Mouse (Mus musculus): ENCODE measurements around the gene Atp6v1b1. TPM values are rescaled to one million over a fixed set of nuclear protein-coding genes. Genes with fewer than 3 reads are reported as not detected.
A peak's percentile ranks its signal among the peaks of the same experiment; 100 is the strongest.

The Atp6v1b1 gene
- polyA plus RNA-seq, 1 experiment from 2014 or later, result 0.22 TPM

DNA sequence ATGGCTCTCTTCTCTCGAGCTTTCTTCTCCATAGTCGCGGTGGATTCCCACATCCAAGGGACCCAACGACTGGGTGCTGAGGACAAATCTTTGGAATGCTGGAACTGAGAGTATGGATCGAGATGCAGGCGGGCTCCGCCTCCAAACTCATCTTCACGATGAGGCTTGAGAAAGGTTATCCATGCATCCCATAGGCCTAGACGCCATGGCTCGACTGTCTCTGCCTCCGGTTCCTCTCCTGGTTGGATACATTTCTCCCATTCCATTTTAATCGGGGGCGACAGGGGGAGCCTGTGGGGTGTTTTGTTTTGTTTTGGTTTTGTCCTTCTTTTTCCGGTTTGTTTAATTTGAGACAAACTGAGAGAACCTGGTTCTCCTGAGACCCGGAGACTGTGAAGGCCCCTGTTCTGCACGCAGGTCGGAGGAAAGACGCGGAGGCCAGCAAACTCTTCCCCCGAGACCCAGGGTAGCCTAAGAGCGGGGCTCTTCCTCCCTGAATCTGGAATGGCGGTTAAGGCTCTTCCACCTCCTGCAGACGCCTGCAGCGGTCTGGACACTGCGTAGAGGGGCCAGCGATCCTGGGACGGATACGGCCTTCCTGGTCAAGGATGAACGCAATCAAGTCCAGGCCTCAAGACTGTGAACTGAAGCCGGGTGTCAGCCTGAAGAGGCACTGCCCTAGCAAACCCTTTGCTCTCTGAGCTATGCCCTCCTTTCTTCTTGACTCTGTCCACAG lies 27.2 kb upstream of the Atp6v1b1 start:
- no peak for DNase-seq (ENCODE audit: low spot score)

DNA sequence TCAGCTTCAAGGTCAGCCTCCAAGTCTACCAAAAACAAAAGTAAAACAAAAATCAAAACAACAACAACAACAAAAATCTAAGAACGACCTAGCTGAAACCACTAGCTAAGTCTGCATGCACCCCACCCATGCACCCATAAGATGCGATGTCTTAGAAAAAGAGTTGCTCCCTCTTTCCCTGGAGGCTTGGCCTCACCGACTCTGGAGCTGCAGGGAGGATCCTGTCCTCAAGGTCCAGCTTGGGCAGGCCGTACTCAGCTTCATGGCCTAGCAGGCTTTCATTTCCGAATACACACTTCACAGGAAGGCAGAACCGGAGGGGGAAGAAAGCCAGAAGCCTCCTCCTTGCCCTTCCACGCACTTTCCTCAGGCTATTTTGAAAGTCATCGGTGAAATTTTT lies 25.8 kb upstream of the Atp6v1b1 start:
- no peak for DNase-seq (ENCODE audit: low spot score)

DNA sequence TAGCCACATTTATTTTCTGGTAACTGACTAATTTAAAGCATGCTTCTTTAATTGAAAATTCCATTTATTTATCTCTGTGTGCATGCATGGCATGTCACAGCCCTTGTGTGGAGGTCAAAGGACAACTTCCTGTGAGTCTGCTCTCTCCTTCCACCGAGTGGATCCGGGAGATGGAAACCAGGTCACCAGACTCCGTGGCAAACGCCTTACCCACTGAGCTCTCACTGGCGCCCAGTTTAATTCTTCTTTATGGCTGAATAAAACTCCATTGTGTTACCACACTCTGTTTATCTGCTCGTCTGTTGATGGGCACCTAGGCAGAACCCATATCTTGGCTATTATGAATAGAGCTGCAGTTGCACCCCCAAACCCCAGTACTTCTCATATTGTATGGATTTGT lies 20.3 kb upstream of the Atp6v1b1 start:
- DNase-seq (ENCODE audit: low spot score), result no peak

DNA sequence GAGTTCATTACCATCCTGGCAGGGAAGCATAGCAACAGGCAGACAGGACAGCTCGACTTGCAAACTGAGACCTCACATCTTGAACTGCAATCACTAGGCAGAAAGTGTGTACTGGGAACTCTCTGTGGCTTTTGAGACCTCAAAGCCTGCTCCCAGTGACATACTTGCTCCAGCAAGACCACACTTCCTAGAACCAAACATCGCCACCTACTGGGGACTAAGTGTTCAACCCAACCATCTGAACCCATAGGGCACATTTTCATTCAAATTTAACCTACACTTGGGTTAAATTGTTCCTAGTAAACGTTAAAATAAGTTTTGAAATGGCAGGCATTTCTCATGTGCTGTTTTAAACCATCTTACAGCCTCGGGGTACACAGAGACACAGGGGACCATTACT lies 15.6 kb upstream of the Atp6v1b1 start:
- DNase-seq (ENCODE audit: low spot score), result no peak

DNA sequence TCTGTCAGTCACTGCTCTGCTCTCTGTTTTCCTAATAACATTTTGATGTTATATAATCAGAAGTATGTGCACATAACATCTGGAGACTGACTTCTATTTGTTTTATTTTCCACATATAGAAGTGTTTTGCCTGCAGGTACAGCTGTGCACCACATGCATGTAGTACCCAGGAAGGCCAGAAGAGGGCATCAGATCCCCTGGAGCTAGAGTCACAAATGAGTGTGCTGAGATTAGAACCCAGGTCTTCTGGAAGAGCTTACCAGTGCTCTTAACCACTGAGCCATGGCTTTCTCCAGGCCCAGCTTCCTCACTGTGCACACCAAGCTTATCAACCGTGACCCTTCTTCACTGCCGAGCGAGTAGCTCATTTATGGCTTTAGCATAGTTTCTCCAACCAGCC lies 14.3 kb upstream of the Atp6v1b1 start:
- peak; percentile 39 for DNase-seq (ENCODE audit: low spot score)

DNA sequence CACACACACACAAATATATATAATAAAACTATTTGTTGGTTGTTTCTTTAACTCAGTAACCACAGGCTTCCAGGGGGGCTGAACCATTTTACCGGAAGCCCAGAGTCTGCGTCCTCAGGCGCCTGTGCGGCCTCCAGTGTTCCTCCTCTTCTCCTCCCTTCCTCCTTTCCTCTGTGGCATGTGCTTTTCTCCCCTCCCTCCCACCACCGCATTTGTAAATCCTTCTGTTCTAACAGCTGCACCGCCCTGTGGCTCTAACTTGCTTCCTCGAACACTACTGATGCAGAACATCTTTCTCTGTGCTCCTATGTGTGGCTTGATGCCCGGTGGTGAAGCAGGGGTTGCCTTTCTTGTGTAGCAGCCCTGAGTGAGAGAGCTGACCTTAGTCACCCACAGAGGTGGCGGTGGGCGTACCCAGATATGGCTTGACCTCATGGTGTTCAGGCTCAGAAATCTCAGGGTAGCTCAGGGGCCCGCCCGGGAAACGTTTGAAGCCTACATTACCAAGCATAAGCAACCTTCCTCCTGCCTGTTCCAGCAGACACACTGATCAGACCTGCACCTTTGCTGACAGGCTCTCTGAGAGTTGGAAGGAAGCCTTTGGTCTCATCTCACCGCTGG lies 13.3 kb upstream of the Atp6v1b1 start:
- no peak for DNase-seq (ENCODE audit: low spot score)

DNA sequence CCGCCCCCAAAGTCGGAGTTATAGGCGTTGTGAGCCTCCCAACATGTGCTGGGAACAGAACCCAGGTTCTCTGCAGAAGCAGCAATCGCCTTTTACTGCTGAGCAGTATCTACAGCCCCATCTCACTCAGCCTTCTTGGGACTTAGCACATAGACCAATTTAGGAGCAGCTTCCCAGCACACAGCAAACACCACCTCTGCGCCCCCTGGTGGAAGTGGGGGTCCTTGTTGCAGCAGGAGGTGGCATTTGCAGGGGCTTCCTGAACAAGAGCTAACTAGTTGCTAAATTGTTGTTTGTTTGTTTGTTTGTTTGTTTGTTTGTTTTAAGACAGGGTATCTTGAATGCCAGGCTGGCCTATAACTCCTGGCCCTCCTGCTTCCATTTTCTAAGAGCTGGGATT lies 11.7 kb upstream of the Atp6v1b1 start:
- DNase-seq (ENCODE audit: low spot score), result peak; percentile 76

DNA sequence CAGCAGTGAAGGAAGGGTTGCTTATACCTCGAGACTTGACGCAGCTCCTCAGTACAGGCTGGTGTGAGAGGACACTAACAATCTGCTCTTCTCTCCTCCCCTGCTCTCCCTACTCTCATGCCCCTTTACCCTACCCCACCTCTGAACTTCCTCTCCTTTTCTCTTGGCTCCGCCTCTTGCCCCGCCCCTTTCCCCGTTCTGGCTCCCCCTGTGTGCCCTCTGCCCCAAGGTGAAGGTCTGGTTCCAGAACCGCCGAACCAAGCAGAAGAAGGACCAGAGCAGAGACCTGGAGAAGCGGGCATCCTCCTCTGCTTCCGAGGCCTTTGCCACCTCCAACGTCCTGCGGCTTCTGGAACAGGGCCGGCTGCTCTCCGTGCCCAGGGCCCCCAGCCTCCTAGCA lies 5.5 kb upstream of the Atp6v1b1 start:
- no peak for DNase-seq (ENCODE audit: low spot score)

DNA sequence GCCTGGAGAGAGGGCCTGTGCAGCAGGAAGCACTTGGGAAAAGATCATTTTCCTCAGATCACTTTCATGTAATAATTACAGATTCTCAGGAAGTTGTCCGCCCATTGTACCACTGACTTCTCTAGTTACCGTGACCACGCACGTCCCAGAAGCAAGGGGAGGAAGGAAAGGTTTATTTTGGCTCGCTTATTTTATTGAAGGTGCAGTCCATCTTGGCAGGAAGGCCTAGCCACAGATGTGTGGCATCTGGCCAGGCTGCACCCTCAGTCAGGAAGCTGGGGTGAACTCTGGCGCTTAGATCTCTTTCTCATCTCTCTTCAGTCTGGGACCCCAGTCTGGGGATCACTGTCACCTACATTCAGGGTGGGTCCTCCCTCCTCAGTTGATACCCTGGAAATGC lies 4.2 kb upstream of the Atp6v1b1 start:
- DNase-seq (ENCODE audit: low spot score), result no peak

DNA sequence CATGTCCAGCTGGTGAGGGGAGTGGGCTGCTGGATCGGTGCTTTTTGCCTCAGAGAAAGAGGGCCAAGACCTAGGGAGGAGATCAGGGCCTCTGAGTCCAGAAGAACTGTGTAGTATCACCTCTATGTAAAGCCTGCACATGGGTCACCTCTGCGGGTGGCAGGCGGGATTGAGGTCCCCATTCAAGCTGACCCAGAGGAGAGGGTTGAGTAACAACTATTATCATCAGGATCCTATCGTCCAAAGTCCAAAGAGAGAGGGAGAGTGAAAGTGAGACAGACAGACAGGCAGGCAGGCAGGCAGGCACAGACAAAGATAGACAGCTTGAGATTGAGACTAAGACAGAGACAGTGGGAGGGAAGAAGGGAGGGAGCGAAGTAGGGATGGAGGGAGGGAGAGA lies 422 bp downstream of the Atp6v1b1 start:
- no peak for DNase-seq (ENCODE audit: low spot score)

DNA sequence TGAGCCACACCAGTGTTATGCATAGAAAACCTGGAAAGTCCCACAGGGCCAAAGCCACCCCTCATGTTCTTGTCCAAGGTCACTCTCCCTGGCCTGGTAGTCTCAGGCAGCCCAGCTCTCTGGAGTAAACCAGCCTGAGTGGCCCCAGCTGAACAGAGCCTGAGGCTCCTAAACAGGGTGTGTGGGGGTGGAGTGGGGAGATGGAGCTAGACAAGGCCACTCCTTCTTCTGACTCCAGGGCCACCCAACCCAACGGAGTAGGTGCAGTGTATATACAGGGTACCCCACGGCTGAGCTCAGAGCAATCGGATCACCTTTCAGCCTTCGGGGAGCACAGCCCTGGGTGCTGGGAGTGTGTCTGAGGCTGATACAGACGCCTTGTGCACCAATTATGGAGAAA lies 1.3 kb downstream of the Atp6v1b1 start:
- DNase-seq (ENCODE audit: low spot score), result no peak

DNA sequence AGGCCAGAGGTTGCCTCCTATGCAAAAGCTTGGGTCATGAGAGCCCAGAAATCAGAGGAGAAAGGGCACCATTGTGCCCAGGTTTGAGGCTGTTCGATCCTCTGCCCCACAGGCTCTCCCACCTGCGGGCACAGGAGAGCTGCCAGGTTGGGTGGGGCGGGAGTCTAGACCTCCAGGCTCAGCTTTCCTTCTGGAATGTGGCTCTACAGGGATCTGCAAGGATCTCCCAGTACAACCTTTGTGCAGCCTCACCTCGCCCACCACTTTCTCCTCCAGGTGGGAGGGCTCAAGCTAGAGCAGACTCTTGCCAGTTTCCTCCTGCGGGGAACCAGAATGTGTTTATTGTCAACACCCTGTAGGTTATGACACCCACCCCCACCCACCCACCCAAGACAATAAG lies 1.8 kb downstream of the Atp6v1b1 start:
- DNase-seq (ENCODE audit: low spot score), result no peak

DNA sequence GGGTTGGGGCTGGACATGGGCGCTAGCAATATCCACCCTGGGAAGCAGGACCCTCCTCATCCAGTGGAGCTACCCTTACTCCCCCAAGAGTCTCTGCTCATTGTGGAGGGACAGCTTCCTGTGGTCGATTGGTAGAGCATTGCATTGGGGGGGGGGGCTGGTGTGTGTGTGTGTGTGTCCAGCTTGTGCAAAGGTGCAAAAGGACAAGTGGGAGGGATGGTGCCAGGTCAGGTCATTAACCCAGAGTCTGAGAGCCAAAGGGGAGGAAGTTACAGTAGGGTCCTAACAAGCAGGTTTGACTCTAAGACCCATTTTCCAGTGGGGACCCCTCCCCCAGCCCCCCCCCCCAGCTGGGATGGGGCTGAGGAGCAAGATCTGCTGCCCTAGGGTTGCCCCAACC lies 2.7 kb downstream of the Atp6v1b1 start:
- DNase-seq (ENCODE audit: low spot score), result no peak

DNA sequence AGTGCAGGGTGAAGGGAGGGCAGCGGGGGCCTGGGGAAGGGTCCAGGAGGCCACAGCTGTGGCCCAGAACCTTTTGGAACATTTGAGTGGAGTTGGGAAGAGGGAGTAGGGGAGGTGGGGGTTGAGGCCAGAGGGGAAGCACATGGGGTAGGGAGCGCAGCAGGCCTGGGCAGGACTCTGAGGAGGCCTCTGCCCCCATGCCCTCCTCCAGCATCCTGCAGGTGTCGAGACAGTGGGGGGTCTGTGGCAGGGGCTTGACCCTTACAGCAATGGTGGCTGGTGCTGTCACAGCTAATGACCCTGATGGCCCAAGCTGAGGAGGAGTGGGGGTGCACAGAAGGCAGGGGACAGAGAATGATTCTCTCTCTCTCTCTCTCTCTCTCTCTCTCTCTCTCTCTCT lies 6.5 kb downstream of the Atp6v1b1 start:
- no peak for DNase-seq (ENCODE audit: low spot score)

DNA sequence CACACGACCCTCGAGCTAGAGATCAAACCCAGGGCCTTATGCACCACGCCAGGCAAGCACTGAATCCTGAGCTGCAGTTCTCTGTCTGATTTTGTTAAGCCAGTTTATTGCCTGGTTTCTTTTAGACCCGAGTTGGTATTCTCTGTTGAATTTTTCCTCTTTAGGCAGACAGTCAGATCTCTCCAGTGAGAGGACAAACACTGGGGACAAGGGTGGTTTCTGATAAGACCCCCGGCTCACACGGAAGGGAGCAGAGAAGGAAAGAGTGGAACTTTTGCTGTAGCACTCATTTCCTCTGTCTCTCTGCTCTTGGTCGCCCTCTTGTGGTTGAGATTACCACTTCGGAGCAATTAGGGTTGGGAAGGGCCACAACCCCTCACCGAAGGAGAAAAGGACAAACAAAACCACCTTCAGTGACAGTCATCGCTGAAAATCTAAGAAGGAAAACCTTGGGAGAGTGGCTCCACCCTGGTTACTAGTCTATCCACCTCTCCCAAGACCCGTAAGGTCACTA lies 7.4 kb downstream of the Atp6v1b1 start:
- DNase-seq (ENCODE audit: low spot score), result peak; percentile 57

DNA sequence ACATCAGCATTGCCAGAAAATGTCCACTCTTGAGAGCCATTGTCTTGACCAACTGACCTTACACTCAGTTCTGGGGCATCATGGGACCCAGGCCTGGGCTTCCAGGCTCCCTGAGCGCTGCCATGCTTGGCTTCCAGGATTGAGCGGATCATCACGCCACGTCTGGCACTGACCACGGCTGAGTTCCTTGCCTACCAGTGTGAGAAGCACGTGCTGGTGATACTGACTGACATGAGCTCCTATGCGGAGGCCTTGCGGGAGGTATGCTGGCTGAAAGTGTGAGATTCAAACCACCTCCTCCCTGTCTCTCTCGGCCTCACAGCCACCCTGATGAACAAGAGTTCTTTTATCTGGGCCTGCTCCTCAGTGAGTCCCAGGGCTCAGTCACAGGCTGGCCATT lies 13.3 kb downstream of the Atp6v1b1 start:
- no peak for DNase-seq (ENCODE audit: low spot score)

DNA sequence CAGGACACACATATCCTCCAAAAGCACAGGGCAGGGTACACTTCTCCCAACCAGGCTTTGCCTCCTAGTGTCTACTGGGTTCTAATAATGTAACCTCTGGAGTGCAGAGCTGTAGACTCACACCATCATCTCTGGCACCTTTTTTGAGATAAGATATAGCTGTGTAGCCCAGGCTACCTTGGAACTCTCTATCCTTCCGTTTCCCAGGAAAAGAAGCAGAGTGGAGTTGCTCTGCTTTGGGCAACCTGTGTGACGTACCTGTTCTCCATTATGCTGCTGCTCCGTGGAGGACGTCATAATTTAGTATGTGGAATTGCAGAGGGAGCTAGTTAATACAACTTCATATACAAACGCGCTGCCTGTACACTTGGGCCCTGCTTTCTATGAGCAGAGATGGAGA lies 19.6 kb downstream of the Atp6v1b1 start, which contains the start of gene Ankrd53:
Gene Ankrd53 (plus strand): TSS at position 301 of the 400 bp plus-strand sequence.
- DNase-seq (ENCODE audit: low spot score), result no peak

DNA sequence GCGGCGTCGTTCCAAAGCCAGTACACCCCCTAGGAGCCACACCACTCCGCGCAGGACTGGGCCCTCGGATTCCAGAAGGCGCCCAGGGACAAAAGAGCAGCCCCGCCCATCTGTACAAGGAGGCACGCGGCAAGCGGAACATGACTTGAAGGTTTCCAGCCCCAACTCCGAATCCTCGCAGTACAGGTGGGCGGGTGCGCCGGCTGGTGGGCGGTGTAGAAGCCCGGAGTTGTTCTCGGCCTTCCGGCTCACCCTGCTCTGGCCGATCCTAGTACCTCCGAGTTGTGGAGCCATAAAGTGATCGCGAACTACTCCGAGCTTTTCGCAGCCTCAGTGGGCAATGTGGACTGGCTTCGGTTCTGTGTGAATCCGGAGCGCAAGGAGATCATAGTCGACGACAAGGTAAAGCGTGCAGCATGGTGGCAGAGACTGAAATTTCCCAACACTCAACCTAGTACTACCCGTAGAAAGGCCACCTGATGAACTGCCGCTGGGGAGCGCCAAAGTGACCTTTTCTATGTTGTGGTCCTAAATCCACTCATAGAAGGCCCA lies 20.2 kb downstream of the Atp6v1b1 start:
- peak; percentile 21 for DNase-seq (ENCODE audit: low spot score)

DNA sequence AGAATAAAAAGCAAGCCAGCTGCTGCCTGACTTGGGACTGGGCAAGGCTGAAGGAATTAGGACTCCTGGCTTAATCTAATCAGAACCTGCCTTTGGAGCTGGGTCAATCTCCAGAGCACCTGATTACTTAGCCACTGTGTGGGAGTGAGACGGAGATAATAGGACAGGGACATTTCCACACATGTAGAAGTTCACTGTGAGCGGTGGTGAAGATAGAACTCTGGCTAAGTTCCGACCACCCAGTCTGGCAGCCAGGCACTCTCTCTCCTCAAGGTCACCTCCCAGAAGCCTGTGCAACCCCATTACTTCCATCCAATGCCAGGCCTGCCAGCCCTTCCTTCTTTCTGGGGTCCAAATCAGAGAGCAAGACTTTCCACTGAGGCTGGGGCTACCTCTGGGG lies 24.2 kb downstream of the Atp6v1b1 start:
- DNase-seq (ENCODE audit: low spot score), result no peak

DNA sequence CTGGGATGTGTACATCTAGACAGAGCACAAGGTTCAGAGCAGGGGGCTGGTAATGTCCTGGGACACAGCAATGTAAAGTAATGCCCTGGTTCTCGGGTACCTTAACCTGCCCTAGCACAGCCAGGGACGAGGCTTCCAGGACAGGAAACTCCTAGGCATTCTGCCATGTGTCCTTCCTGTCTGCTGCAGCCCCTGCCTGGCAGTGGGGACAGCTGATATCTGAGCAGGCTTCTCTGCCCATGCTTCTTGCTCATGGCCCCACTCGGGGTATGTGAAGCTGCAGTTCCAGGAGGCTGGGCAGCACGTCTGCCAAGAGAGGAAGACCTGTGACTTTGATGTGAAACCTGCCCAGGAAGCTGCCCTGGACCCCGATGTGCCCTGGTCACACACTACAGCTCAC lies 25.7 kb downstream of the Atp6v1b1 start:
- DNase-seq (ENCODE audit: low spot score), result no peak

DNA sequence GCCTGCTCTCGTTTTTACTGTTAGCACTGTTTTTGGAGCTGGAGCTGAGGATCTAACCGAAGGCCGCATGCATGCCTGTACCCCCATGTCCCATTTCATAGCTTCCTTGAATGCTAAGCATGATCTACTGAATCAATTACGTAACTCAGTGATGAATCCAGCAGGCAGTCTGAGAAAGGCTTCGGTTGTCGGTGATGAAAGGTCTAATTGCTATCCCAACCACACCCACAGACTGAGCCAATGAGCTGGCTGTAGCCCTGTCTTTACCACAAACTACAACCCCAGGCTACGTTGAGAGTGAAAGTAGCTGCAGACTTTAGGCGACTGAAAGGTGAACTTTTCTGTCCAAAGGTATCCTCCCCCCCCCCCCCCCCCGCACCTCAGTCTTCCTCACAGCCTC lies 31.3 kb downstream of the Atp6v1b1 start:
- no peak for DNase-seq (ENCODE audit: low spot score)

DNA sequence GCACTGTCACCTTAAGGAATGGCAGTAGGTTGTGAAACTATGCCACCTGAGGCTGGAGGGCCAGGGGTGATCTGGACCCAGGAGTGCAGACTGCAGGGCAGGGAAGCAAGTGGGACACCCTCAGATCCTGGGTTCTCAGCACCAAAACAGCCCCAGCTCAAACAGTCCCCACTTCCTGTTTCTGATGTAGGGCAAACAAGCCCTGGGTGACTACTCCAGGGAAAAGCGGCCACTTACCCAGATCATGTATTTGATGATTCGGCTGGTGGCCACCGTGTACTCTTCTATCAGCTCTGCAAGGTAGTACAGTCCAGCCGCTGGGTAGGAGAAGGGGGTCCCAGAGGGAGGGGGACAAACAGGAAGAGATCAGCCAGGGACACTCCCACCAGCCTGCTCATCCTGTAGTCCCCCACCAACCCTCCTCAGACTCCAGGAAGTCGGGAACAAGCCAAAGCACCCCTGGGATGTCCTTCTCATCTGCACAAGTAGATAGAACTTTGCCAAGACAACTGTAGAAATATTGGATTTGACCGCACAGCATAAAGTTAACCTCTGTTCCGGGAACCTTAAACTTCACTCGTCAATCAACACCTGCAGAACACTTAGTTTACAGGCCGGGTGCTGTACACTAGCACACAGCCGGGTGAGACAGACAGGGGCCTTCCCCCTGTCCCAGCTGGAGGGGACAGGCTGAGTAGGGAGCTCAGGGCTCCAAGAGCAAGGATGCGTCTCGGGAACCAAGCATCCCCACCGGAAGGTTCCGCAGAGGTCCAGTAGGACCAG lies 32.2 kb downstream of the Atp6v1b1 start:
- peak; percentile 61 for DNase-seq (ENCODE audit: low spot score)
